Mouse (Mus musculus) liver, adult 2 months (tissue): ENCODE data around the gene 4933406M09Rik.

Experiments used
- CTCF ChIP-seq: fragments of 200-500 bp; IDR thresholded peaks from 2 replicates; pipeline ENCODE4 v1.5.1; 2011; ENCODE audit warnings: low read depth, low read length, control low read depth
- POLR2A ChIP-seq: fragments of 200-500 bp; IDR thresholded peaks from 2 replicates; pipeline ENCODE4 v1.6.1; 2011; ENCODE audit warnings: low read length, control low read depth; ENCODE audit not compliant: insufficient read depth; ENCODE audit errors: extremely low read depth

GRCm38 (mm10) chr1:134411706-134412629 lies 26.2 kb downstream of the 4933406M09Rik start:
- TF ChIP-seq CTCF (no peak), POLR2A (no peak)
